Mouse (Mus musculus): ENCODE measurements around the gene Pramel3.
"Not testable (repeated sequence)": the region's sequence is repeated elsewhere in the genome, so short reads cannot be mapped to it uniquely, and the experiment has no call there.

- not testable (repeated sequence) for TF ChIP-seq GATA1 (IDR thresholded peaks at IDR 0.05; ENCODE audit: borderline replicate concordance, low read length); GATA2 (IDR thresholded peaks at IDR 0.05; ENCODE audit: borderline replicate concordance, low read depth, low read length); TAL1 (conservative IDR thresholded peaks at IDR 0.05; ENCODE audit: low read depth, low read length)
These were observed at the start of gene Pramel3 for GRCm38 (mm10) chrX:135302007-135302406.
